Mouse (Mus musculus) ES-Bruce4 (cell line): ENCODE measurements around the gene BC004004.

Experiments
- CTCF ChIP-seq: IDR thresholded peaks from one replicate; pipeline ENCODE4 v1.8.1; 2011; ENCODE audit warnings: low read depth, low read length
- POLR2A ChIP-seq: IDR thresholded peaks from one replicate; pipeline ENCODE4 v1.8.1; 2011; ENCODE audit warnings: low read length; ENCODE audit not compliant: insufficient read depth

DNA sequence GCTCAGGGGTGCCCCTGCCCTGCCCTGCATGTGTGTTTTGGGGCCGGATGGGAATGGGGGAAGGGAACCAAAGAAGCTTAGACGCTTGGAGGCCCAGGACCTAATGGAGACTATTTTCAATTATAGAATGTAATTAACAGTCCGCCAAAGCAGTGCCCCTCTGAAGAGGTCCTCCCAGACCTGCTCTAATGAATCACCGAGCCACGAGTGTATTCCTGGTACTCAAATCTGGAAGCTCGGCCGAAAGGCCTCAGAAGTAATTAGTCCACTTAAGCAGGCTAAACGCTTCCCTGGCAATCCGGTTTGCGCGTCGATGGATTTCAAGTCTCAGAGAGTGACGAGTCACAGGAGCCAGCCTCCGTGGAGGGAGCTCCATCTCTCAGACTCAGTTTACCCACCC lies 48.0 kb upstream of the BC004004 start:
- TF ChIP-seq CTCF (no peak), POLR2A (no peak)
